Mouse (Mus musculus): Measurements from ENCODE around the gene 4930438A08Rik. TPM values are rescaled to one million over a fixed set of nuclear protein-coding genes. Genes with fewer than 3 reads are reported as not detected.

4930438A08Rik gene
- polyA plus RNA-seq, 1 experiment from 2014 or later: not detected

DNA sequence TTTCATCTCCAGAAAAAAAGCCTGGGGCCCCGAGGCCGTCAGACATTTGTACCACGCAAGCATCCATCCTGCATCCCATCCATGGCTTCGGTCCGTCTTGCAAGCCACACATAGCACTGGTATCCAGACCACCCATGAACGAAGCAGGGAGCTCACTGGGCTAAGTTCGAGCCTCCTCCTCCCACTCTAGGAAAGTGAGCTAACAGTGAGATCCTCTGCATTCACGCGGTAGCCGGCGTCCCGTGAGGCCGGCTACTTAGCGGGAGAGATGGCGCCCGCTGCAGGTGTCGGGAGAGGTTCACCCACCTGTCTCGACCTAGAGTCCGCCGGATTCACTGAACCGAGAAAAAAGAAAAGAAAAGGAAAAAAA lies 55.3 kb downstream of the 4930438A08Rik start:
- H3K9me3 ChIP-seq: no peaks in the 10 kb centered on the region
- peak overlapping the region; percentile 91 for H3K9ac ChIP-seq
- peak overlapping the region; percentile 95 for H3K4me2 ChIP-seq
- WGBS: under 1% methylated on average over 21 of the region's 21 CpGs
- peak overlapping the region; percentile 80 for H3K27ac ChIP-seq
- H3K27me3 ChIP-seq: no peaks in the 10 kb centered on the region
- peaks cover 43% of the 10 kb centered on the region for H3K36me3 ChIP-seq
- H3K4me3 ChIP-seq: peak overlapping the region; percentile 83
- H3K4me1 ChIP-seq: peaks cover 34% of the 10 kb centered on the region
- ATAC-seq (ENCODE audit: insufficient number of reproducible peaks, insufficient read depth, low FRiP score, low TSS enrichment, low read depth): no peak

DNA sequence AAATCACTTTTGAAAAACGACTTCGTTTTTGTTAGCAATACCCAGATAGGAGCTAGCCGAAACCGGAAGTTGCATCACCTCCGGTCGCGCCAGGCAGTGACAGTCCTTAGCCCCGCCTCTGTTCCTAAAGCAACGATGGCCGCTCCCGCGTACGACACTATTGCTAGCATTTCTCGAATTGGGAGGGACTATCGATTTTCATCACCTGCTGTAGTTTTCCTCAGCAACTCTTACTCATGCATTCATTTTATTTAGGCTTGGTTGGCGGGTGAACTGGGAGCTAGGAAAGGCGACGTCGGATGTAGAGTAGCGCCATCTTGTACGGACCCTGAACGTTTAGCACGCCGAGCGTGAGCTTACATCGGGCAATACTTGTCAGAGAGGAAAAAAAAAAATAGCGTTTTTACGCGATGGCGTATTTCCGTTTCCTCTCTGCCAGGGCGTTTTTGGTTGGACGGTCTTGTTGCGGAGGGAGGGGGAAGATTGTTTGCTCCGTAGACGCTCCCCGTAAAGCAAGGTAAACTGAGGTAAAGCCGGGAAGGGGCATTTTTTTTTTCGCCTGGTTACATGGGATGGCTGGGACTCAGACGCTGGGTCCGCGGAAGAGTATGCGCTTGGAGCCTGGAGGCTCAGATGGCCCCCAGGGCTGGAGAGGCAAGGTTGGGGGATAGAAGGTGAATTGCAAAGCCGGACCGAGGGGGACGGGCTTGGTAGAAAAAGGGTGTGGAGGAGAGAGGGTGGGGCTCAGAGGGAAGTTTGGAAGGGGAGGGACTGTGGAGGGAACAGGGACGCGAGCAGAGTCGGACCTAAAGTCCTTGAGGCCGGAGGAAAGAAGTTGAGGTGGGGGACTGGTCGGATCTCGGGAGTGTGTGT lies 55.9 kb downstream of the 4930438A08Rik start, which contains the start of the genes Zfp672 and Sh3bp5l:
Gene Zfp672, minus strand, starts transcription at position 64 of the 873 bp plus-strand sequence.
Gene Sh3bp5l, plus strand, starts transcription at position 449 of the 873 bp plus-strand sequence.
- H3K27me3 ChIP-seq: no peaks in the 10 kb centered on the region
- peak; percentile 81 for ATAC-seq (ENCODE audit: insufficient number of reproducible peaks, insufficient read depth, low FRiP score, low TSS enrichment, low read depth)
- H3K9me3 ChIP-seq: no peaks in the 10 kb centered on the region
- under 1% methylated on average over 52 of the region's 52 CpGs for WGBS
- H3K9ac ChIP-seq: peak within 1 kb of the TSS; percentile 91
- H3K4me1 ChIP-seq: peaks cover 34% of the 10 kb centered on the region
- H3K36me3 ChIP-seq: peaks cover 44% of the 10 kb centered on the region
- peak within 1 kb of the TSS; percentile 95 for H3K4me2 ChIP-seq
- peak within 1 kb of the TSS; percentile 83 for H3K4me3 ChIP-seq
- peak within 1 kb of the TSS; percentile 80 for H3K27ac ChIP-seq

DNA sequence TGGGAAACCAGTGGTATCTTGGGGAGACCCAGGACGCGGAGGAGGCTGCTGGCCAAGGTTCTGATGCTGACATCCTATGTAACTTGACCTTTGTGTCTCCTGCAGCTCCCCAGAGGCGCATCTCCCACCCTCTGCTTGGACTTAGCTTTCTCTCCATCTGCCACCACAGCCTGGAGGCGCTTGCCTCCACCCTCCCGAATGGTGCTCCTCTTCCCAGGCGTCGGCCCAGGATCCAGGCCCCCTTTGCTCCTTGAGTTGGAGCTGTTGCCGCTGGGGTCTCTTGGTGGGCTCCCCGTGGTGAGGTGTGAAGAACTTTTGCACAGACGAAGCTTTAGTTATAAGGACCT lies 56.5 kb downstream of the 4930438A08Rik start:
- Histone ChIP-seq H3K27me3 (no peaks in the 10 kb centered on the region), H3K4me2 (peak overlapping the region; percentile 95), H3K36me3 (peaks cover 46% of the 10 kb centered on the region), H3K4me1 (peaks cover 34% of the 10 kb centered on the region), H3K27ac (peak overlapping the region; percentile 62; the same call in 1 of the 2 replicates), H3K9me3 (no peaks in the 10 kb centered on the region), H3K4me3 (peak overlapping the region; percentile 83), H3K9ac (peak overlapping the region; percentile 91)
- 12% methylated on average over 10 of the region's 10 CpGs for WGBS
- 0 out of 2 replicates have a peak, but pooled peaks have one; percentile 1 for ATAC-seq (ENCODE audit: insufficient number of reproducible peaks, insufficient read depth, low FRiP score, low TSS enrichment, low read depth)

DNA sequence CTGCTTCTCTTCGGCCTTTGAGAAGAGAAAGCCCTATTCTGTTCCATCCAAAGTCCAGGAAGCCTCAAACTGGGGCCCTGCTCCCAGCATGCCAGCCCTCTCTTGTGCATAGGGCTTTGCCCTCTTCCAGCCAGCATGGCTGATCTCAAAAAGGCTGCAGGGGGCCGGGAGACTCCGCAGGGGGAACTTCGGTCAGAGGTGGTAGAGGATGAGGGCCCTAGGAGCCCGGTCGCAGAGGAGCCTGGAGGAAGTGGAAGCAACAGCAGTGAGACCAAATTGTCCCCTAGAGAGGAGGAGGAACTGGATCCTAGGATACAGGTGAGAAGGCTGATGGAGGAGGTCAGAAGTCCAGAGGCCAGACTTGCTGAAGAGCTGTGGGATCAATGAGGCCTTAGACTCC lies 56.9 kb downstream of the 4930438A08Rik start:
- no peak overlapping the region for H3K27ac ChIP-seq

DNA sequence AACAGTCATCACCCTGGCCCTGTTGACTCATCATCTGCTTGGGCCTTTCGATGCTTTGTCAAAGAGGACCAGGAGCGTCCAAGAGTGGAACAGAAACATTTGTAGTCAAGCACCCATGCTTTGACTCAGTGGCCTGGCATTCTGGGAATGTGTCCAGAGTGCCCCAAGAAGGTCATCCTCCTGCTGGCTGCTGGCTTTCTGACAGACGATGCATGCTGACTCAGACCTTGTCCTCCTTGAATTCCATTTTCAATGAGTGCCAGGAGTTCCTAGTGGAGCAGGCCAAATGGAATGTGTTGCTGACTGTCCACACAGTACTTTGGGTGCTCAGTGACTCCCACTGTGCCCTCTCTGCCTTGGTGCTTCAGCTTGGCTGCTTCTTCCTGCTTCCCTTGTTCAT lies 60.1 kb downstream of the 4930438A08Rik start:
- no peak for ATAC-seq (ENCODE audit: insufficient number of reproducible peaks, insufficient read depth, low FRiP score, low TSS enrichment, low read depth)
- Histone ChIP-seq H3K27ac (no peak overlapping the region), H3K9ac (no peak overlapping the region), H3K4me1 (peaks cover 23% of the 10 kb centered on the region), H3K4me3 (no peak overlapping the region), H3K9me3 (no peaks in the 10 kb centered on the region), H3K36me3 (peaks cover 60% of the 10 kb centered on the region), H3K4me2 (no peak overlapping the region), H3K27me3 (no peaks in the 10 kb centered on the region)
- 84% methylated on average over 3 of the region's 3 CpGs for WGBS

More for the DNA sequence above, 56.9 kb downstream of the 4930438A08Rik start:
- H3K4me3 ChIP-seq: peak overlapping the region; percentile 83
- no peaks in the 10 kb centered on the region for H3K9me3 ChIP-seq
- H3K4me1 ChIP-seq: peaks cover 34% of the 10 kb centered on the region
- WGBS: 89% methylated on average over 6 of the region's 6 CpGs
- ATAC-seq (ENCODE audit: insufficient number of reproducible peaks, insufficient read depth, low FRiP score, low TSS enrichment, low read depth): no peak
- peak overlapping the region; percentile 95 for H3K4me2 ChIP-seq
- H3K27me3 ChIP-seq: no peaks in the 10 kb centered on the region
- peak overlapping the region; percentile 91 for H3K9ac ChIP-seq
- peaks cover 50% of the 10 kb centered on the region for H3K36me3 ChIP-seq

Other genes starting within 250 kb of the 4930438A08Rik start
- gene Gm12248, start 181.7 kb upstream of the 4930438A08Rik start, polyA plus RNA-seq (2015; fragmentation: Nextera tagmentation; extraction: Ambion mirVana): 0.29 TPM in 1 of 2 replicates, not detected in the other
- gene Cnot8, start 170.6 kb upstream of the 4930438A08Rik start, polyA plus RNA-seq (2015; fragmentation: Nextera tagmentation; extraction: Ambion mirVana): 100.0 and 104 TPM in 2 replicates
- 25.0 and 26.1 TPM in 2 replicates for gene Gemin5, start 106.3 kb upstream of the 4930438A08Rik start, polyA plus RNA-seq (2015; fragmentation: Nextera tagmentation; extraction: Ambion mirVana)
- 135 and 138 TPM in 2 replicates for gene Mrpl22, start 103.1 kb upstream of the 4930438A08Rik start, polyA plus RNA-seq (2015; fragmentation: Nextera tagmentation; extraction: Ambion mirVana)
- 3.1 and 3.4 TPM in 2 replicates for gene Igtp, start 75.2 kb upstream of the 4930438A08Rik start, polyA plus RNA-seq (2015; fragmentation: Nextera tagmentation; extraction: Ambion mirVana)
- gene Irgm2, start 75.2 kb upstream of the 4930438A08Rik start, polyA plus RNA-seq (2015; fragmentation: Nextera tagmentation; extraction: Ambion mirVana): 1.5 and 1.8 TPM in 2 replicates
- 30.6 and 31.4 TPM in 2 replicates for gene Zfp692, start 32.3 kb downstream of the 4930438A08Rik start, polyA plus RNA-seq (2015; fragmentation: Nextera tagmentation; extraction: Ambion mirVana)
- gene Zfp672, start 55.5 kb downstream of the 4930438A08Rik start, polyA plus RNA-seq (2015; fragmentation: Nextera tagmentation; extraction: Ambion mirVana): 41.2 and 41.9 TPM in 2 replicates
- 33.4 and 34.6 TPM in 2 replicates for gene Sh3bp5l, start 55.9 kb downstream of the 4930438A08Rik start, polyA plus RNA-seq (2015; fragmentation: Nextera tagmentation; extraction: Ambion mirVana)
- 1.3 TPM in 1 of 2 replicates, not detected in the other for gene Lypd8, start 104.2 kb downstream of the 4930438A08Rik start, polyA plus RNA-seq (2015; fragmentation: Nextera tagmentation; extraction: Ambion mirVana)
- not detected in 2 replicates for gene 1810065E05Rik, start 146.3 kb downstream of the 4930438A08Rik start, polyA plus RNA-seq (2015; fragmentation: Nextera tagmentation; extraction: Ambion mirVana)
- not detected in 2 replicates for gene Gm12253, start 157.8 kb downstream of the 4930438A08Rik start, polyA plus RNA-seq (2015; fragmentation: Nextera tagmentation; extraction: Ambion mirVana)
- not detected in 2 replicates for gene Lypd9, start 178.1 kb downstream of the 4930438A08Rik start, polyA plus RNA-seq (2015; fragmentation: Nextera tagmentation; extraction: Ambion mirVana)
- gene Olfr30, start 187.5 kb downstream of the 4930438A08Rik start, polyA plus RNA-seq (2015; fragmentation: Nextera tagmentation; extraction: Ambion mirVana): 0.14 TPM in 1 of 2 replicates, not detected in the other
- gene Olfr332, start 217.8 kb downstream of the 4930438A08Rik start, polyA plus RNA-seq (2015; fragmentation: Nextera tagmentation; extraction: Ambion mirVana): not detected in 2 replicates
- gene Olfr331, start 227.8 kb downstream of the 4930438A08Rik start, polyA plus RNA-seq (2015; fragmentation: Nextera tagmentation; extraction: Ambion mirVana): not detected in 2 replicates